Mouse (Mus musculus) intestine, postnatal 0 days (tissue): ENCODE measurements at regions not wholly inside any gene's neighbourhood (a gene's known extent, or its start where the extent isn't known, plus 50 kb on each side); places are given as distances from the start of the nearest gene placed in this dataset.
"Not testable (repeated sequence)": the region's sequence is repeated elsewhere in the genome, so short reads cannot be mapped to it uniquely, and the experiment has no call there.

Experiments used
- ATAC-seq: fragments of 200-750 bp; cut with Nextera tagmentation; 2 replicates; pipeline ENCODE4 v1.8.0; 2017; ENCODE audit warnings: mild to moderate bottlenecking, moderate TSS enrichment, moderate library complexity
- H3K27ac ChIP-seq: fragments of 300-500 bp; sonication (generic); 2 replicates; pipeline ENCODE4 v1.5.1; 2014; ENCODE audit warnings: mild to moderate bottlenecking, low read depth, low read length, moderate library complexity
- H3K27me3 ChIP-seq: fragments of 300-500 bp; sonication (generic); replicated peaks from 2 replicates; pipeline ENCODE4 v1.6.1; 2014; ENCODE audit warnings: low read length, mixed read lengths; ENCODE audit not compliant: control insufficient read depth, insufficient read depth
- H3K36me3 ChIP-seq: fragments of 300-500 bp; sonication (generic); 2 replicates; pipeline ENCODE4 v1.6.1; 2014; ENCODE audit warnings: mild to moderate bottlenecking, moderate library complexity; ENCODE audit not compliant: control insufficient read depth, insufficient read depth
- H3K4me1 ChIP-seq: fragments of 300-500 bp; sonication (generic); replicated peaks from 2 replicates; pipeline ENCODE4 v1.6.1; 2014; ENCODE audit warnings: antibody characterized with exemption, low read length, mixed read lengths; ENCODE audit not compliant: control insufficient read depth, insufficient read depth
- H3K4me2 ChIP-seq: fragments of 300-500 bp; sonication (generic); replicated peaks from 2 replicates; pipeline ENCODE4 v1.6.1; 2014; ENCODE audit warnings: low read depth, mild to moderate bottlenecking, moderate library complexity
- H3K4me3 ChIP-seq: fragments of 300-500 bp; sonication (generic); 2 replicates; pipeline ENCODE4 v1.5.1; 2014; ENCODE audit warnings: low read depth, low read length
- H3K9ac ChIP-seq: fragments of 300-500 bp; sonication (generic); 2 replicates; pipeline ENCODE4 v1.6.1; 2014; ENCODE audit warnings: mild to moderate bottlenecking, low read depth, low read length
- H3K9me3 ChIP-seq: fragments of 300-500 bp; sonication (generic); 2 replicates; pipeline ENCODE4 v1.6.1; 2016; ENCODE audit warnings: mixed run types; ENCODE audit not compliant: control insufficient read depth
- CTCF ChIP-seq: sonication (generic); IDR thresholded peaks from 2 replicates; pipeline ENCODE4 v1.5.1; 2016; ENCODE audit warnings: low read depth, mild to moderate bottlenecking, control low read depth, antibody characterized with exemption, moderate library complexity
- WGBS: fragments of 180-500 bp; shearing (Covaris S2); extraction: QIAGEN DNeasy Blood & Tissue Kit; methylation state at CpG from one replicate; pipeline ENCODE4 v1.1.7; 2014; 5-methylcytosine and 5-hydroxymethylcytosine counted together

GRCm38 (mm10) chr13:97360551-97360950 is 119.6 kb downstream of the Enc1 start:
- WGBS, result 39% methylated on average over 9 of the region's 9 CpGs

DNA sequence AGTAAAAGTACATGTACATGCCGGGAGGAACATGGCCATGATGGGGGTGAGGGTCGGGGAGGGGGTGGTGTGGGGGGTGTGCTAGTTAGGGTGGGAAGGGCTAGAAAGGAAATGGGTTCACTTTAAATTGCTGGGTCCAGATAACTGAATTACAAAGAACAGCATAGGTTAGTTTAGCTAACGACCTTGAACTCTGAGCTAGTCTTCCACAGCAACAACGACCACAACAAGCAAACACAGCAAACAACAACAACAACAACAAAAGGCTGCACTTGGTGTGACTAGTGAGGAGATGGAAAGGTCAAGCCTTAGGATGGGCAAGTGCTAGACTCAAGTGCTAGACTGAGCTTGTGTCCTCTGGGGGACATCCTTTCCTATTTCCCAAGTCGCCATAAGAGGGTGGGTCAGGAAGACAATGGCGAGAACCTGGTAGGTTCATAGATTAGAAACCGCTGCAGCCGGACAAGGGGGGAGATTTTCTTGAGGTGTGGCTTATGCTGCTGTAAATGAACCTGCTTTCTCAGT is 117.9 kb downstream of the Enc1 start:
- H3K4me3 ChIP-seq, result no peak overlapping the region
- no peak for ATAC-seq
- H3K4me1 ChIP-seq, result no peaks in the 10 kb centered on the region
- H3K9me3 ChIP-seq, result no peaks in the 10 kb centered on the region
- H3K4me2 ChIP-seq, result no peak overlapping the region
- TF ChIP-seq CTCF, result no peak
- no peaks in the 10 kb centered on the region for H3K36me3 ChIP-seq
- no peaks in the 10 kb centered on the region for H3K27me3 ChIP-seq
- no peak overlapping the region for H3K27ac ChIP-seq
- no peak overlapping the region for H3K9ac ChIP-seq
- WGBS, result 83% methylated on average over 8 of the region's 8 CpGs

More at GRCm38 (mm10) chr13:97360551-97360950, 119.6 kb downstream of the Enc1 start:
- ATAC-seq, result no peak
- H3K27me3 ChIP-seq, result no peaks in the 10 kb centered on the region
- no peak for TF ChIP-seq CTCF
- H3K9ac ChIP-seq, result no peak overlapping the region
- H3K4me1 ChIP-seq, result no peaks in the 10 kb centered on the region
- no peak overlapping the region for H3K27ac ChIP-seq
- no peaks in the 10 kb centered on the region for H3K36me3 ChIP-seq
- no peaks in the 10 kb centered on the region for H3K9me3 ChIP-seq
- no peak overlapping the region for H3K4me3 ChIP-seq
- H3K4me2 ChIP-seq, result no peak overlapping the region

DNA sequence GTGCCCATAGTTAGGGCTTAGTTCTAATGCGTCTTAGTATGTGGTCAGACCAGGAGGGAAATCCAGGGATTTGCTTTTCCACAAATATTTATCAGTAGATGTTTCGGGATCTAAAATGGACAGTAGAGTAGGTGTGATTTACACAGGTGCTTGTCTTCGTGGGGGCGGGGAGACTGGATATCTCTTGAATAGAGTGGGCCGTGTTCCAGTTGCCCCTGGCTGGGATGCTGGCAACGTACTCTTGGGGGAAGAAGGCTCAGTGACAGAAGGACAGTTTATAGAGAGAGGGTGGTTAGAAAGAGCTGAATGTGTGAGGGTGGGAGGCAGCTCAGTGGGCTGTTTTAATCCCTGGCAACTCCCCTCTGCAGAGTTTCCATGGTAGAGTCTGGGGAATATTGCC is 117.4 kb downstream of the Enc1 start:
- Histone ChIP-seq H3K27me3 (no peaks in the 10 kb centered on the region), H3K4me2 (no peak overlapping the region), H3K27ac (no peak overlapping the region), H3K4me1 (no peaks in the 10 kb centered on the region), H3K9me3 (no peaks in the 10 kb centered on the region), H3K36me3 (no peaks in the 10 kb centered on the region), H3K9ac (no peak overlapping the region), H3K4me3 (no peak overlapping the region)
- 72% methylated on average over 6 of the region's 6 CpGs for WGBS
- no peak for ATAC-seq
- no peak for TF ChIP-seq CTCF

DNA sequence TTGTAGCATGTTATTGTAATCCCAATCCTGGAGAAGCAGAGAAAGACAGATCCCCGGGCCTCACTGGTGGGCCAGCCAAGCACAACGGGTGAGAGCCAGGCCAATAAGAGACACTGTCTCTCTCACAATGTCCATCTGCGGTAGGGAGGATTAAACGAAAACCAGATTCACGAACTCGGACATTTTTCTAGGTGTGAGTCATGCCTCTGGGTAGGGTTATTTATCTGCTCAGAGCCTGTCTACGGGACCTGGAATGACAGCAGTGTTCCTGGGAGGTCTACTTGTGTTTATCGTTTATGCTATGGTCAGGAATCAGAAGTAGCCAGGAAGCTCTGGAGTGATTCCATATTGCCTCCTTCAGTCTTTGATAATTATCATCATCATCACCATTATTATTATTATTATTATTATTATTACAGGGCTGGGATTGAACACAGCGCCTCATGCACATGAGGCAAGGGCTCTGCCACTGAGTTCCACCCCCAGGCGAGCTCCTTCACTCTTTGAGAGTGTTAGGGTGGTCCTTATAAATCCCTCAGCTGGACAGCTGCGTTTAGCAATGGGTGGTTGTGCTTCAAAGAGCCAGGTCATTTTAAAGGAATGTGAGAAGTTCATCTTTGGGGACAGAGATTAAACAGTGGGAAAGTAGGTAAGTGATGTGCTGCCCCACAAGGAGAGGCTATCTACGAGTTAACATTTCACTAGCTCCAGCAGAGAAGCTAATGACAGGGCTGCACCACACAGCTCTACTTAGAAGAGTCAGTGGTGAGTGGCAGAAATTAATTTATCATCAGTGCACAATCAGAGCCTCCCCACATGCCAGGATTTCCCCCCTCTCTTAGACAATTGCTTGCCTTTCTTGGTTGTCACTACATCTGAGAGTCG is 116.3 kb downstream of the Enc1 start:
- H3K27ac ChIP-seq, result no peak overlapping the region
- ATAC-seq, result 0 out of 2 replicates have a peak, but pooled peaks have one; percentile 31
- no peak overlapping the region for H3K4me3 ChIP-seq
- no peaks in the 10 kb centered on the region for H3K27me3 ChIP-seq
- 46% methylated on average over 13 of the region's 13 CpGs for WGBS
- no peaks in the 10 kb centered on the region for H3K9me3 ChIP-seq
- H3K36me3 ChIP-seq, result no peaks in the 10 kb centered on the region
- no peak overlapping the region for H3K4me2 ChIP-seq
- TF ChIP-seq CTCF, result no peak
- H3K9ac ChIP-seq, result no peak overlapping the region
- H3K4me1 ChIP-seq, result no peaks in the 10 kb centered on the region

GRCm38 (mm10) chr13:97355411-97355810 is 114.5 kb downstream of the Enc1 start:
- not testable (repeated sequence) for ATAC-seq, H3K4me2 ChIP-seq, H3K36me3 ChIP-seq, H3K4me1 ChIP-seq, H3K27ac ChIP-seq, H3K9me3 ChIP-seq, H3K4me3 ChIP-seq, H3K9ac ChIP-seq, H3K27me3 ChIP-seq
- 94% methylated on average over 6 of the region's 6 CpGs for WGBS

- no peak for ATAC-seq
- no peak overlapping the region for H3K27ac ChIP-seq
- H3K4me2 ChIP-seq, result no peak overlapping the region
- 73% methylated on average over 7 of the region's 7 CpGs for WGBS
- no peaks in the 10 kb centered on the region for H3K4me1 ChIP-seq
- H3K4me3 ChIP-seq, result no peak overlapping the region
- TF ChIP-seq CTCF, result no peak
- H3K27me3 ChIP-seq, result no peaks in the 10 kb centered on the region
- H3K9ac ChIP-seq, result no peak overlapping the region
- H3K9me3 ChIP-seq, result no peaks in the 10 kb centered on the region
- H3K36me3 ChIP-seq, result no peaks in the 10 kb centered on the region
Measured at GRCm38 (mm10) chr13:97347696-97348095, 106.8 kb downstream of the Enc1 start.
